Mouse (Mus musculus) kidney, adult 2 months (tissue): ENCODE measurements at regions not wholly inside any gene's neighbourhood (a gene's known extent, or its start where the extent isn't known, plus 50 kb on each side); places are given as distances from the start of the nearest gene placed in this dataset.

ENCODE experiments used
- CTCF ChIP-seq: fragments of 200-500 bp; conservative IDR thresholded peaks from 2 replicates; pipeline ENCODE4 v1.5.1; 2011; ENCODE audit warnings: low read depth, mild to moderate bottlenecking, control low read depth, low read length, moderate library complexity, mixed read lengths; ENCODE audit not compliant: insufficient read depth, insufficient read length
- POLR2A ChIP-seq: fragments of 200-500 bp; IDR thresholded peaks from one replicate; pipeline ENCODE4 v1.6.1; 2011; ENCODE audit warnings: low read depth, low read length, control low read depth

GRCm38 (mm10) chr16:31546828-31547224 is 116.4 kb upstream of the Dlg1 start:
- no peak for TF ChIP-seq CTCF
- TF ChIP-seq POLR2A: no peak
